Mouse (Mus musculus) thymus, postnatal 10 days (tissue): ENCODE data around the gene Yipf7.

Source experiments
- DNase-seq, 2 experiments: peaks; one replicate each; pipeline ENCODE4 v3.0.0; 2021; ENCODE audit warnings: low spot score in 2 of 2

The Yipf7 gene

DNA sequence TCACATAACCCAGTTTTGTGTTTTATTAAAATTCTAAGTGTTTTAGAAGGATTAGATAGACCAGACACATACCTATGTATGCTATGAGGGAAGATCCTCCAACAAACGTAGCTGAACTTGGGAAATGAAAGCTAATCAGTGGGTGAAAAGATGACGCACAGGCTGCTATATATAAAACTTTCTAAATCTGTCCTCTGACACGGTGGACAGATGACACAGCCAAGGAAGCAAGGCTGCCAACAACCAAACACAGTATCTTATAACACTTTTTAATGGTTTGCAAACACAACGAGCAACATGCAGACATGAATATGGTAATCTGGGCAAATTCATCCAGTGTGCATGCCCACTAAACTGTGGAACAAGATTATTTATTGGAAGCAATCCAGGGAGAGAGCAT, at the start of gene Yipf7:
TSS of gene Yipf7 (minus strand) at position 160 of the 400 bp plus-strand sequence.
- no peak for DNase-seq

DNA sequence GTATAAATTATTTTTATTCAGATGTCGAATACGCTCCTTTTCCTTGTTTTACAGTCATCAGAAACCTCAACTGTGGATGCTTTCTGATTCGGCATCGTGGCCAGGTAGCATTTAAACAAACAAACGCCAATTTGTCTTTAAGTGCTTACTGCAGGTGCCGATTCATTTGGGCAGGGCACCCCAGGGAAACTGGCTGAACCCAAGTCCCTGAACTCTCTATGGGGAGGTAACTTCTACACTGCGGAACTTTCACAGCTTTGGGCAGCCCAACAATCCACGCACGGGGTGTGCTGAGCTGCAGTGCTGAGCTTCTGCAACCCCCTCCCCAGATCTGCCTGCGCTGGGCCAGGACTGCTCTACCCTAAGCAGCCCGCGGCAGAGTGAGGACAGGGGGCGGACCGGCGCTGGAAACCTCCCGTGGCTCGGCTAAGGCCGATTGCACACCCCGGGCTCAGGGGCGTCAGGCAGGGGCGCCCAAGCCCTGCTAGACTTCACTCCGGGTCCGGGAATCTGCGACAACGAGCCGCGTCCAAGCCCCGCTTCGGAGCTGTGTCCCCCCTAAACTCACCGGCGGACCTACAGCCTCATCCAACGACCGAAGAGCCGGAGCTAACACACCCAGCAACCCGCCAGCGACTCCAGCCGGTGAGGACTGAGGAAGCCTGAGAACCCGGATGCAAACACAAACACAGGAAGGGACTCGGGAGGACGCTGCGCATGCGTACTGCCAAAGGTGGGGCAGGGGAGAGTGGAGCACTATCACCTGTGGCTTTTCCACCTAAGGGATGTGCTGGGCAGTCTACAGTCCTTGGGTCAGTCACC, 49.4 kb upstream of the Yipf7 start, which contains the start of gene Gnpda2:
TSS of gene Gnpda2 (minus strand) at position 701 of the 822 bp plus-strand sequence.
- peak; percentile 81 to 86 for DNase-seq

DNA sequence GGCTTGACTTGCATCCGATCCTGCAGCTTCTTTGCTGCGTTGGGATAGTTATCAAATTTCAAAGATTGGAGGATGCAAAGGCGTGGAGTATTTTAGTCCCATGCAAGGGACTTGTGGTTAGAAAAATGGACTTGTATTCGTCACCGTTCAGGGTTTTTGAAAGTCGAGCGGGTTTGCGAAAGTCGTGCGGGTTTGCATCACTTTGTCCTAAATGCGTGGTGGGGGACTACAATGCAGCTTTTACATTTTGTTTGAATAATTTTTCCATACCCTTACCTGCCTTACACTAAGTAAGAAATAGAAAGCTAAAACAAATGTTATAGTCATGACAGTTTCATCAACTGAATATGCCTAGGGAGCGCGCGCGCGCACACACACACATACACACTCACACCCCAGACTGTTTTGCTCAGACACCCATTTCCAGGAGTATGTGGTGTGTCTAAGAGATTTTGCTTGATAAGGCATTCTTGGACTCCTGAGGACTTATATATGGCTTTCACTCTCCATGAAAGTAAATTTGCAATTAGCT, 15.0 kb upstream of the Yipf7 start:
- no peak for DNase-seq

GRCm38 (mm10) chr5:69556628-69557403, 14.4 kb upstream of the Yipf7 start, which contains the start of gene Guf1:
Gene Guf1, plus strand, starts transcription at chr5:69556923.
- DNase-seq: peak; percentile 88 to 93

DNA sequence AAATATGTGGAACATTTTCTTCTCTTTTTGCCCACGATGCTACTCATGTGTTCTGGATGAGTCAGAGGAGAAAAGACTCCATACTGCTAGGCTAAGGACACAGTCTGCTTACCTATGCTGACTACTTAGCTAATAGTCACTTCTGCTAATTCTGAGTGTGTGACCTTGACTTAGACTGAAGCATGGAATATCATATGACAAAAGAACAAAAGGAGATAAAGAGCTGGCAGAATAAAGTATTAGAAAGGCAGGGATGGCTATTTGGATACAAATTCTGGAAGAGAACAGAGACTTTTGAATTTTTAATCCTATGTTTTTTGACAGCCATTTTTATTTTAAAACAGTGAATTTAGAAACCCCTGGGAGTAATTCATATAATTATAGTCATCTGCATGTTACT, 768 bp downstream of the Yipf7 start:
- DNase-seq: no peak

DNA sequence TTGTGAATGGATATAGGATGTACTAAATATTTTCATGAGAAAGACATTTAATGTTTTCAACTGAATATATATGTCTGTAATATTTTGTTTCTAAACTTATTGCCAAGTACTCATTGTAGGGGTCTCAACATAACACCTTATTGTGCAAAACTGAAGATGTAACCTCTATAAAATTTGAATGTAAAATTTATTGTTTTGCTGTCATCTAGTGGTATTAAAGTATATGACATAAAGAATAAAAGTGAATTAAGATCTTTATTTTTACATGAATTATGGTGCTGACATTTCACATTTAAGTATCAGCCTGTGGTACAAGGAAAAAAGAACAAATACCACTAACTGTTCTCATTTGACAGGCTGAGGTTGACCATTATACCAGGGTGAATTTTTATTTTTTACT, 18.5 kb downstream of the Yipf7 start:
- no peak for DNase-seq

DNA sequence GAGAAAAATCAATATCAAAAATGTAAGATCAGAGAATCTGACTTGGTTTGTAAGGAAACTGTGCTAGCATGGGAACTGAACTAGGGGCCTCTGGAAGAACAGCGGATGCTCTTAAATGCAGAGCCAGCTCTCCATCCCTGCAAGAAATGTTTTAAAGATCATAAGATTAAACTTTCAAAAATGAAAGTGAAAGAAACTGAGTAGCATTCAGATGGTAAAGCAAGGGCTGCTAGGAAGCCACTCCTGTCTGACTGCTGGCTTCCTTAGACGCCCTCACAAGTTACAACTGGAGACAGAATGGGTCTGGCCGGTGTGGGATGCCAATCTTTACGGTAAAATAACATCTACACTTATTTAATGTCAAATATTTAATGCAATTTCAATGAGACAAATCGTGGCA, 20.4 kb downstream of the Yipf7 start:
- DNase-seq: no peak

GRCm38 (mm10) chr5:69520661-69521278, 21.7 kb downstream of the Yipf7 start:
- peak in 1 of 2 experiments; percentile 4 for DNase-seq

DNA sequence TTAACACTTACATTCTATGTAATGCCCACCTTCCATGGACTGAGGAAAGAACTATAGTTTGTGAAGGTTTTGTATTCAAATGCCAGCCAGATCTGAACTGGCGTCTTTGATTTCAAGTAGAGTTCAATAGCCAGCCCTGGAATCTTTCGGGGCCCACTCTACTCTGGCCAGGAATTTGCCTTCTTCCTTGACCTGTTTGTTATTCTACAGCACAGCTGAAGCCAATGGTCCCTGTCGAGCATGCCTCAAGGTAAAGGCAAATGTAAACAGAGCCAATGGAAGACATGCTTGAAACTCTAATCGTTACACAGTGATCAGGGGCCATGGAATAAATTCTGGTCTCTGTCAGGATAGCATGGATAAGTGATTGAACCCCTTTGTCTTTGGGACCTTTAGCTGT, 30.2 kb downstream of the Yipf7 start:
- DNase-seq: no peak

DNA sequence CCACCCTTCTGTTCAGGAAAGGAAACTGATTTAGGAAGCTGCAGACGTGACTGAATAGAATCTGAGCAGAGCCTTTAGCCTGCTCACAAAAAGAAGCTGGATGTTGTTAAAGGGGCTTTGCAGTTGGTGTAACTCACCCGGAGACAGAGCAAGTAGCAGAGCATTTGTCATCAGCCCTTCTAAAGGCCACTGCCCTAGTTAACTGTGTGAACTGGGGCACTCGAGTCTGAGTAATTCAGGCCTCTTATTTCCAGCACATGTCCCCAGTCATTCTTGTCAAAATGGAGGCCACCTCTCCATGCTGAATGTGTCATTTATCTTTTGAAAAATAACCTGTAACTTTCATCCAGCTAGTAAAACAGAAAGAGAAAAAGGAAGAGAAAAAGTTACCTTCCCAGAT, 30.8 kb downstream of the Yipf7 start:
- DNase-seq: no peak

GRCm38 (mm10) chr5:69507045-69507444, 35.4 kb downstream of the Yipf7 start:
- no peak for DNase-seq

- DNase-seq: no peak
Observed at GRCm38 (mm10) chr5:69489046-69489445, 53.4 kb downstream of the Yipf7 start.

- DNase-seq: no peak
Observed at GRCm38 (mm10) chr5:69467520-69467919, 74.9 kb downstream of the Yipf7 start.
